In the genomic region with DNA sequence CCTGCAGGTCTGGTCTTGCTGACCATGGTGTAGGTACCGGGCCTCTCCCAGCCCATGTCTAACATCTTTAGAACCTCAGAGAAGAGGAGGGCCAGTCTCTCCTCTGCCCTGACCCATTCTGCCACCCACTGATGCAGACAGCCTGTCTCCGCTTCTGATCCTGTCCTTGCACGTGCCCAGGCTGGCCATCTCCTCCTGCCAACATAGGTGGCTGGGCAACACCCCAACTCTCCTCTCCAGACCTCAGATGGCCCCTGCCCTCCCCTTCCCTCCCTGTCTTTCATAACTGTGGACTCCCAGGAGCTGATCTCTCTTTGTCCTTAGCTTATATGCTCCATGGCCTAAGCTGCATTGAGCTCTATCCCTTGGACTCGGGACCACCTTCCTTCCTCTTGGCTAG, we compare ENCODE assay signal across 30 mouse cellular contexts. TPM values are rescaled to one million over a fixed set of nuclear protein-coding genes. Genes with fewer than 3 reads are reported as not detected.
"Had no signal": no experiment of that assay in that cellular context is flagged by ENCODE, and none has a peak within 500 bp of the region (broad histone marks: within the 10 kb centered on the region; RNA-seq: fewer than 3 reads in every experiment).

No protein-coding gene starts in this region.

- ATAC-seq: hindbrain, postnatal 0 days; intestine, embryonic 16.5 days; liver, embryonic 12.5 days had no signal

- H3K36me3 ChIP-seq: heart, embryonic 13.5 days; heart, embryonic 15.5 days; hindbrain, embryonic 13.5 days; hindbrain, embryonic 15.5 days; kidney, embryonic 15.5 days; limb, embryonic 12.5 days; liver, embryonic 12.5 days had no signal

- H3K9me3 ChIP-seq: heart, embryonic 13.5 days; heart, embryonic 15.5 days; hindbrain, embryonic 13.5 days; hindbrain, embryonic 15.5 days; kidney, embryonic 15.5 days; limb, embryonic 12.5 days; liver, embryonic 12.5 days had no signal

- H3K4me2 ChIP-seq: heart, embryonic 11.5 days; heart, embryonic 13.5 days; heart, embryonic 15.5 days; hindbrain, embryonic 13.5 days; hindbrain, embryonic 15.5 days; kidney, embryonic 15.5 days; limb, embryonic 12.5 days; liver, embryonic 12.5 days had no signal

- H3K27ac ChIP-seq: heart, adult 2 months; heart, embryonic 13.5 days; heart, embryonic 15.5 days; hindbrain, embryonic 13.5 days; hindbrain, embryonic 15.5 days; hindbrain, postnatal 0 days; kidney, embryonic 15.5 days; kidney, postnatal 0 days; limb, embryonic 12.5 days; liver, embryonic 12.5 days; liver, embryonic 14.5 days had no signal

- H3K9ac ChIP-seq: heart, embryonic 13.5 days; heart, embryonic 15.5 days; hindbrain, embryonic 13.5 days; hindbrain, embryonic 15.5 days; kidney, embryonic 15.5 days; limb, embryonic 12.5 days; liver, embryonic 12.5 days; liver, embryonic 14.5 days had no signal

- DNase-seq: gastrocnemius, postnatal 14 days; gastrocnemius, postnatal 36 days; heart, adult 11 months; heart, adult 2 months; heart, postnatal 14 days; heart, postnatal 36 days; kidney, adult 11 months; kidney, adult 2 months; kidney, adult 9 months; kidney, postnatal 14 days; kidney, postnatal 36 days; layer of hippocampus, adult 9-11 months; layer of hippocampus, postnatal 36 days; left cerebral cortex, postnatal 4 days had no signal

- H3K27me3 ChIP-seq: hindbrain, embryonic 13.5 days; hindbrain, embryonic 15.5 days had no signal

- H3K4me3 ChIP-seq: heart, adult 2 months; heart, embryonic 13.5 days; heart, embryonic 15.5 days; hindbrain, embryonic 13.5 days; hindbrain, embryonic 15.5 days; kidney, embryonic 15.5 days; limb, embryonic 12.5 days; liver, embryonic 12.5 days had no signal

- H3K4me1 ChIP-seq: heart, embryonic 13.5 days; heart, embryonic 15.5 days; hindbrain, embryonic 15.5 days; limb, embryonic 12.5 days; liver, embryonic 12.5 days had no signal

RNA-seq across cellular contexts. Expression of gene Trim29, which starts 5.8 kb away (rescaled TPM):
- total RNA-seq: gastrocnemius, adult 18-20 months; gastrocnemius, adult 8-10 months; hematopoietic stem cell, adult 5-6 weeks; left cerebral cortex, postnatal 4 days; liver, adult 2 months had no signal
- polyA plus RNA-seq: hindbrain, embryonic 13.5 days; hindbrain, embryonic 15.5 days; liver, adult 2 months; liver, embryonic 12.5 days had no signal
